Mouse (Mus musculus): ENCODE results near the gene Fam131b.

DNA sequence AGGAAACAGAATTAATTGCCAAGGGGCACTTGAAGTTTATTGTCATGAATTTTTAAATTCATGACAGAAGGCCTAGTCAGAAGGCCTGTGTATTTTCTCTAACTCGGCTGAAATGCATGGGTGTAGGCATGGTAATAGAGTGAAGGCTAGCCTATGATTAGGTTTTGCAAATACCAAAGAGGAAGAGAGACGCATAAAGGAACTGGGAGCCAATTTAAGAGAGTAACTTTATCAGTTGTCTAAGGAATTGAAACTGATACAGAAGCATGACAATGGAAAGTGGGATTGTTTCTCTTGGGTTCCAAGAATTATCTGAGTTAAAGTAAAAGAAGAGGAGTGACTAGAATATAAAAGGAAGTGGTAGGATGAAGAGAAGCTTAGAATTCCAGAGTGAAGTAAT, 14.7 kb upstream of the Fam131b start:
- TF ChIP-seq GATA1 (IDR thresholded peaks at IDR 0.05; ENCODE audit: low read length), result no peak
- no peak for TF ChIP-seq TAL1 (IDR thresholded peaks at IDR 0.05; ENCODE audit: low read length)
